Mouse (Mus musculus): Measurements from ENCODE around the gene Elp5.

- TF ChIP-seq CTCF (IDR thresholded peaks at IDR 0.05) (no peak), POLR2A (IDR thresholded peaks at IDR 0.05; ENCODE audit: insufficient read depth, low read depth, low read length) (no peak)
Observed at GRCm38 (mm10) chr11:70017199-70017767, 35.0 kb upstream of the Elp5 start.
